Mouse (Mus musculus): ENCODE measurements around the gene Fgfr1op2. TPM values are rescaled to one million over a fixed set of nuclear protein-coding genes. Genes with fewer than 3 reads are reported as not detected.
"Not testable (repeated sequence)": the region's sequence is repeated elsewhere in the genome, so short reads cannot be mapped to it uniquely, and the experiment has no call there.

Fgfr1op2 gene
- total RNA-seq (2021): 116 and 119 TPM in 2 replicates
- long read RNA-seq, transcript Fgfr1op2-203 (6 exons, 2,766 nt): major isoform, 42 of 124 reads
- long read RNA-seq, transcript Fgfr1op2-204 (7 exons, 2,880 nt): minor isoform, 37 of 124 reads
- long read RNA-seq, transcript Fgfr1op2-202 (5 exons, 918 nt): minor isoform, 29 of 124 reads
- long read RNA-seq, partial matches to known transcripts: 2 of 124 reads
- long read RNA-seq, other reads (novel, unspliced or antisense): 13 of 124 reads

- no peak for DNase-seq
Measured at GRCm38 (mm10) chr6:146576903-146577302, at the start of gene Fgfr1op2. Gene Fgfr1op2 (plus strand): TSS chr6:146577203.

- no peak for DNase-seq
Measured at GRCm38 (mm10) chr6:146527537-146527936, 49.5 kb upstream of the Fgfr1op2 start.

- no peak for DNase-seq
Measured at GRCm38 (mm10) chr6:146530363-146530762, 46.6 kb upstream of the Fgfr1op2 start.

- DNase-seq: no peak
Measured at GRCm38 (mm10) chr6:146530769-146531168, 46.2 kb upstream of the Fgfr1op2 start.

- DNase-seq: no peak
Measured at GRCm38 (mm10) chr6:146533146-146533545, 43.9 kb upstream of the Fgfr1op2 start.

GRCm38 (mm10) chr6:146535501-146535900 is 41.5 kb upstream of the Fgfr1op2 start:
- DNase-seq: no peak

- no peak for DNase-seq
Measured at GRCm38 (mm10) chr6:146537111-146537510, 39.9 kb upstream of the Fgfr1op2 start.

- no peak for DNase-seq
Measured at GRCm38 (mm10) chr6:146538071-146538470, 38.9 kb upstream of the Fgfr1op2 start.

GRCm38 (mm10) chr6:146538661-146539060 is 38.3 kb upstream of the Fgfr1op2 start:
- DNase-seq: no peak

- DNase-seq: peak; percentile 3
Measured at GRCm38 (mm10) chr6:146540386-146540785, 36.6 kb upstream of the Fgfr1op2 start.

- no peak for DNase-seq
Measured at GRCm38 (mm10) chr6:146544622-146545021, 32.4 kb upstream of the Fgfr1op2 start.

- DNase-seq: no peak
Measured at GRCm38 (mm10) chr6:146545289-146545865, 31.6 kb upstream of the Fgfr1op2 start.

GRCm38 (mm10) chr6:146550421-146550820 is 26.6 kb upstream of the Fgfr1op2 start:
- DNase-seq: no peak

- DNase-seq: no peak
Measured at GRCm38 (mm10) chr6:146551326-146551725, 25.7 kb upstream of the Fgfr1op2 start.

GRCm38 (mm10) chr6:146562461-146562860 is 14.5 kb upstream of the Fgfr1op2 start:
- not testable (repeated sequence) for DNase-seq

- no peak for DNase-seq
Measured at GRCm38 (mm10) chr6:146572073-146572472, 4.9 kb upstream of the Fgfr1op2 start.

GRCm38 (mm10) chr6:146577310-146578109 is 507 bp downstream of the Fgfr1op2 start, which contains the start of gene Ints13:
Gene Ints13 (minus strand): TSS chr6:146577835.
- peak; percentile 98 for DNase-seq

GRCm38 (mm10) chr6:146578111-146578531 is 1.1 kb downstream of the Fgfr1op2 start:
- peak; percentile 76 for DNase-seq

GRCm38 (mm10) chr6:146578586-146578985 is 1.6 kb downstream of the Fgfr1op2 start:
- DNase-seq: no peak

GRCm38 (mm10) chr6:146580381-146580926 is 3.5 kb downstream of the Fgfr1op2 start:
- DNase-seq: no peak

GRCm38 (mm10) chr6:146583366-146584046 is 6.5 kb downstream of the Fgfr1op2 start:
- DNase-seq: no peak

- DNase-seq: no peak
Measured at GRCm38 (mm10) chr6:146585134-146585533, 8.1 kb downstream of the Fgfr1op2 start.
